Mouse (Mus musculus) left cerebral cortex, postnatal 14 days (tissue): ENCODE measurements around the gene Hnrnpd. TPM values are rescaled to one million over a fixed set of nuclear protein-coding genes. Genes with fewer than 3 reads are reported as not detected.

Experiments used
- DNase-seq, 2 experiments: peaks; one replicate each; pipeline ENCODE4 v3.0.0; 2021 to 2022; ENCODE audit warnings: low spot score in 2 of 2, mixed read lengths in 1 of 2
- intact Hi-C: fragments of 180-260 bp; cut with DNase I; formaldehyde crosslinking; loops from one replicate; pipeline ENCODE4 v1.15.1; 2025
- total RNA-seq, 2 experiments: library from RNA; stranded (reverse); gene quantifications; 2 replicates each; pipeline ENCODE4 v1.2.3; 2021

Gene Hnrnpd
- total RNA-seq, 2 experiments from 2014 or later = 189 to 204 TPM

DNA sequence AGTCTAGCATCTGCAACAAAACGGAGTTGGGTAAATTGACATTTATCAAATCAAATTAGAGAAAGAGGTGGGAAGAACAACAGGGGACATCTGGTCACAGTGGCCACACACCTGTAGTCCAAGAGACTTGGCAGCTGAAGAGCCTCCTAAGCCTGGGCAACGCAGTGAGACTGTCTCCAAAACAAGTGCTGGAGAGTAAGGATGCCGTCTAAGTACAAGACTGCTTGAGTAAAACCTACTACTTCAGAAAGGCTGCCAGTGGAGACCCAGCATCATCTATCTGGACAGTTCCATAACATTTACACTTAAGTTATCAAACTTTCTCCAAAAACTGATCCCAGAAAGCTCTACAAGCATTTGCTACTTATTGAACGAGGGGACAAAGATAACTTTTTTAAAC is 3.7 kb downstream of the Hnrnpd start:
- intact Hi-C loops = no loop called here
- DNase-seq = no peak

DNA sequence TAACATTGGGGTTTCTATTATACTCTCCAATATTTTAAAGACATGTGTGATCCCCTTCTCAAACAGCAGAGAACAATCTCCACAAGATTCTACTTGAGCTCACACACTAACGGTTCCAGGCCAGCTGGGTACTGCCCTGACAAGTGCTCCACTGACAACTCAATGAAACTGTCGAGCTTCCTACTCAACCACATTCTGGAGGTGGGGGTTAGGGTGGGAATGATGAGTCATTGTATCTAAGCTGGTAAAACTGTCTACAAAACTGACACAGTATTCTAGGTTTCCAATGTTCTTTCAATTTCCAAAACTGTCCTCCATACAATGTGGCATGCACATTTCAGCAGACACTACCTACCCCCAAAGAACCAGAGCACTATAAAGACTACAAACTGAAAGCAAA is 4.8 kb downstream of the Hnrnpd start:
- intact Hi-C loops = no loop called here
- DNase-seq = peak in 1 of 2 experiments; percentile 30

DNA sequence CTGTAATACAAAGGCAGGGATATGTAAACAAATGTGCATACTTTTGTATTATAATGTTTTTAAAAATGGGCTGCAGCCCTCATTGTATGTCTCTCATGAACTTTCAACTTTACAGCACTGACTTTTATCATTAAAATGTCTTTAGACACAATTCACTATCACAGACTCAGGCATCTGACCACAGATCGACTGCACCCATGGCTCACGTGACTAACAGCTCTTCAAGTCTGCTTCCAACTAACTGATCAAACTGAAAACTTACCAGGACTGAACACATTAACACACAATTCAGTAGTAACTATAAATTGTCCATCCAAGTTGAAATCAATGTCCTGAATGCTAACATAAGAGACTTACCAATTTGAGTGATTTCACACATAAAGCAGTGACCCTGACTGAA is 18.8 kb downstream of the Hnrnpd start:
- no peak for DNase-seq
- intact Hi-C loops = no loop called here

DNA sequence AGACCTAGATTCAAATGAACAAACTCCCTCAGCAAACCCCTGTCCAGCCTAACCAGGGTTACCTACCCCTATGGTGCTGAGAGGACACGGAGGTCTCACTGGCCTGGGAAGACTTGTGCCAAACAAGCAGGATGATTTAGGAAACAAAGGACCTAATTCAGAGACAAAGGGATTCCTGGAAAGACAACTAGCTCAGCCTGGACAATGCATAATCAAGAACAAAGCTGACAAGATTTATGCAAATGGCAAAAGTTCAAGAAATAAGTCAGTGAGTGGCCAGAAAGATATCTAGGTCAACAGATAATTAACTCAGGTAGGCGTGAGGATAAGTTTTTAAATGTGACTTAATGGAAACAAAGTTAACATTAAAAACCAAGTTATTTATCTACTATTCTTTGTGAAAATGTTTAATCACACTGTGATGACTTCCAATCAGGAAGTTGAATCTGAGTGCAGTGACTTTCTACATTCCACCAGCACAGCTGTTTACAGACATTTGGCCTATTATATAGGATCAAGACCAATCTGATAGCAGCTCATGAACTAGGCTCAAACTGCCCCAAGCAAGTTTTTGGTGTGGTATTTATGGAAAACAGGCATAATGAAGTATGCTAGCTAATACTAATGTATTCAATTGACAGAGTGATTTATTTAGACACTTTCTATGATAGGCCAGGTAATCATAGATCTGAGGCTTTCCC is 19.4 kb downstream of the Hnrnpd start:
- intact Hi-C loops = no loop called here
- DNase-seq = no peak

DNA sequence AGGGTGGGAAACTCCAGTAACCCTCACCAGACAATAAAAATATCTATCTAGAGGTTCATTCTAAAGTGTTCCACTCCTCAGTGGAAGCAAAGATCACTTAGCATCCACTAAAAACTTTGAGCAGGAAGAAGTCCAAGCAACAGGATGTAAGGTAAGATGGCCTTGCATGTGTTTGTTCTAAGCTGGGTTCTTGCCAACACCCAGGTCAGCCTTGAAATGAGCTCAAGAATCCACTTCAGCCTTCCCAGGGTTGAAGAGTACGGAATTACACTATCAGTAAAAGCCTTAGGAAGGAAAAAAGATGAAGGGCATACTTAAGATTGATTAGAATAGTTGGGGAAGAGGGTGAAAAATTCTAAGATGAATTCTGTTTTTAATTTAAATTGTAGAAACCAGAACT is 20.1 kb downstream of the Hnrnpd start:
- intact Hi-C loops = no loop called here

DNA sequence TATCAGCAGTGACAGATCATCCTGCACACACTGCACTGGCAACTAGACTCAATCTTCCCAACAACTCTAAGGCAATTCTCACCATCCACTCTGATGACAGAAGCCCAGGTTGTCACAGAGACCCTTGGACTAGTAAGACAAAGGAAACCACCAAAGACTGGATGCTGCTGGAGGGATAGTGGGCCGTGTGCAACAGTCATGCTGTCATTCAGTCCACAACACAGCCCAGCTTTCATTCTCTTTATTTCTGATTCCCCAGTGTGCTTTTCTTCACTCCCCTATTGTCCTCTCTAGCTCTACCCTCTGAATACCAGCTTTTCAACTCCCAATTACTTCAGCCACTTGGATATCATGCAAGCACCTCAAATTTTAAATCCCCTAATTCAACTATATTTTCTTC is 24.9 kb downstream of the Hnrnpd start:
- intact Hi-C loops = no loop called here
- no peak for DNase-seq

More for the DNA sequence above, 20.1 kb downstream of the Hnrnpd start:
- DNase-seq = no peak

DNA sequence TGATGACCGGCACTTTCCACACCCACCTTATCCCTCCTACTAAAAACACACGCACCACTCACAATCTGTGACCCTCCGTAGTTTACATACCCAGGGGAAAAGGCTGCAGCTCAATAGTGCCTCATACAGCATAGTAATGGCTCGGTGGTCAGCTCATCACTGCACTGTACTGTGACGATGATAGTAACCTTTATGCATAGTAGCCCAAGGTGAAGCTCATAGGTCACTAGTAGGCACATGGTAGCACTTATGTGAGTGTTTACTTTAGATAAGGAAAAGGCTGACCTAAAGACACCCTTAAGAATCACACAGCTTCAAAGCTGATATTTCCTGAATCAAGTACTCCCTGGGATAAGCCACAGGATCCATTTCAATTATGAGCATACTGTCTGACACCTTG is 26.2 kb downstream of the Hnrnpd start:
- no peak for DNase-seq
- intact Hi-C loops = no loop called here

DNA sequence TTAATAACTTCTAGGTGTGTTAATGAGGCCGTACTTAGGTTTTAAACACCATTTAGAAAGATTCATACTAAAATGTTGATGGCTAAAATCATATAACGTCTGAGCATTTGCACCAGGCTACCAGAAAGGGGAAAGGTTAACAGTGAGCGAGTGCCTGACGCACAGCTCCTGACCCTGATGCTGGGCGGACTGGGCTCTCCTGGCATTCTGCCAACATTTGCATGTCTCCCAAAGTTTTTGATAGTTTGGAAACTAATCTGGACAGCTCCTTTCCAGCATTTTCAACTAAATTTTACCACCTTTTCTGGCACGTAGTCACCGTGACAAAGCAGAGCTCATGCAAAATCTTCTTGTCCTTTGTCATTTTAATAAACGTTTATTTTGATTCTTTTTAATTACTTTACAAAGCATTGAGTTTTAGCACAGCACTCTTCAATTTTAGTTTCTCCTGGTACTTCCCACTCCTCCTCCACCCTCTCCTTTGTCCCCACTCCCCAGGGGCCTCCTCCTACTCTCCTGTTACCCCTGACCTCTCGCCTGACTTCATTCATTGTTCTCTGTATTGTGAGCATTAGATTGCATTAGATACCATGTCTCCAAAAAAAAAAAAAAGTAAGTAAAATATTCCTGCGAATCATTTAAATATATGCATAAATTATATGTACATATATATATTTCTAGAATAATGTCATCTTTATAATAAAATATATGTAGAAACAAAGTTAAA is 36.8 kb downstream of the Hnrnpd start:
- intact Hi-C loops = no loop called here
- DNase-seq = no peak

DNA sequence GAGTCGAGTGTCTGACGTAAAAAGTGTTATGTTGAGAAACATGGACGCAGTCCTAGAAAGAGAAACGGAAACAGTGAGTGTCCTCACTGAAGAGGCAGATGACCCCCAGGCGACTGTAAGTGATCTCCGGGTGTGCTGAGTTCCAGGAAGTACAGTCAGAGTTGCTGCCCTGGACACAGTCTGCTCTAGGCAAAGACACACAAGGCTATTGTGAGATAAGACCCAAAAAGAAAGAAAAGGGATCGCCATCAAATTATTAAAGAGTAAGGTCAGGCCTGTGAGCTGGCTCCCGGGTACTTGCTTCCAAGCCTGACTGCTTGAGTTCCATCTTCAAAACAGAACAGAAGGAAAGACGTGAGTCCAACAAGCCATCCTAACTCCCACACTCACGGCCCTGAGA is 37.5 kb downstream of the Hnrnpd start:
- intact Hi-C loops = no loop called here
- no peak for DNase-seq

DNA sequence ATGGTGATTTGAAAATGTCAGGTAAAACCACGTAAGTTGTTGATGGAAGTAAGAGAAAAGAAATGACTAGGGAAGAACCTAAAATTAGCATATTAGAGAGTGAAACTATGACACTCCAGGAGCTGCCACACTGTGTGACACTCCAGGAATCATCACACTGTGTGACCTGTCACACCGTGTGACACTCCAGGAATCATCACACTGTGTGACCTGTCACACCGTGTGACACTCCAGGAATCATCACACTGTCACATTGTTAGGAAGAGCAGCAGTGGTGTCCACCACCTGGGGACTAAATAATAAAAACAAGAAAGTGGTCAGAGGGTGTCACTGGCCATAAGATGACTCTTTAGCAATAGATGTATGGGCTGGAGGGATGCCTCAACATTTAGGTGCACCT is 39.3 kb downstream of the Hnrnpd start:
- DNase-seq = no peak
- intact Hi-C loops = no loop called here

DNA sequence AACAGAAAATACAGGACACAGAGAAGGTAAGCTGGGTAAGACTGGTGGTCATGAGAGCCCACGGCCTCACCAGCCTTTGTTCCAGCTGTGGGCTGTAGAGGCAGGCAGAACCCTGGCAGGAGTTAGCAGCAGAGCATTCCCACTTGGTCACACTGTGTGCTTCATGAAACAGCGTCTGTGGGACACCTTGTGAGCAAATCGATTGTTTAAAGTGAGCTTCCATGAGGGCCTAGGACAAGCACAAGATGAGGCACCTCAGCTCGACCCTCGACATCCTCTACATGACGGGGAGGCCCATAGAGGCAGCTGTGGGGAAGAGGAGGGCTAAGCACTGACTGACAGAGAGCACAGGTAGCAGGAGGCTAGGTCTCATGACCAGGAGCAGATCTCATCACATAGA is 46.8 kb downstream of the Hnrnpd start:
- DNase-seq = no peak
- intact Hi-C loops = no loop called here

DNA sequence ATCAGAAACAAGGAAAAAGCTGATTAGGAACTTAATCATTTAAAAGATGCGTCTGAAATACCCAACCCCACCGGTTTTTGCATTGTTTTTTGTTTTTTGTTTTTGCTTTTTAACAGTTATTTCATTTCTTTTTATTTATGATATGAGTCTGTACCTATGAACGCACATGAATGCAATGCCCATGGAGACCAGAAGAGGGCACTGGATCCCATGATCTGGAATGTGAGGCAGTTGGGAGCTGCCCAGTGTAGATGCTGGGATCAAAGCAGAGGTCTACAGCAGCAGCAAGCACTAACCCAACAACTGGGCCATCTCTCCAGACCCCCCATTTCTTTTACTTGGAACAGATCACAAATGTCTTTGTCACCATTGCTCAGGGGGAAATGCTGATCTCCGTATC is 50.8 kb downstream of the Hnrnpd start:
- peak in 1 of 2 experiments; percentile 37 for DNase-seq
- intact Hi-C loops = no loop called here

DNA sequence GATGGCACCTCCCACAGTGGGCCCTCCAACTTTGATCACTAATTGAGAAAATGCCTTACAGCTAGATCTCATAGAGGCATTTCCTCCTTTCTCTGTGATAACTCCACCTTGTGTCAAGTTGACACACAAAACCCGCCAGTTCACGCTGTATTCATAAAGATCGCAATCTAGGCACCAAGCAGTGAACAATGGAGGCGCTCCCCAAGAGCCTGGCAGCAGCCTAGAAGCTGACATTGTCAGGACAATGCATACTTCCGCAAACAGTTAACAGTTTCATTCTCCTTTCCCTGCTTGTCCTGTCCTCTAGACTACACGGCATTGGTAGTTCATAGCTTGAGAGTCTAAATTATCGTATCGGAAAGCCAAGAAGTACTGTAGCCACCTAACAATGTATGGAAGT is 56.7 kb downstream of the Hnrnpd start:
- intact Hi-C loops = no loop called here

DNA sequence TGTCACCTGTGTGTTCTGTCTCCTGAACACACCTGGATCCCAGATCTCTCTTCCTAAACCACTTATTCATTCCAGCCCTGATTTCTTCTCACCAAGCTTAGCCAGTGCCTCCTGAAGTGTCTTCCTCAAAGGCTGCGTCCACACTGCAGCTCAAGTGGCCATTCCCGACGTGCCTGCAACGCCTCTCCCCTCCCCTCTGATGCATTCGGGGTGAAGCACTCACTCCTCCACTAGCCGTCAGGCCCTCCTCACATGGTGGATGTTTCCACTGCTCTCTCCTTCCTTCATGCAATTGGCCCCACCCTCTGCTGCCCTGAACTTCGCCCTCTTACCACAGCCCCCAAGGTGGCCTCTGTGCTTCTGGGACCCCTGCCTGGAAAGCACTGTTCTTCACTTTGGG is 63.2 kb downstream of the Hnrnpd start:
- intact Hi-C loops = no loop called here
- no peak for DNase-seq

More for the DNA sequence above, 56.7 kb downstream of the Hnrnpd start:
- DNase-seq = no peak

DNA sequence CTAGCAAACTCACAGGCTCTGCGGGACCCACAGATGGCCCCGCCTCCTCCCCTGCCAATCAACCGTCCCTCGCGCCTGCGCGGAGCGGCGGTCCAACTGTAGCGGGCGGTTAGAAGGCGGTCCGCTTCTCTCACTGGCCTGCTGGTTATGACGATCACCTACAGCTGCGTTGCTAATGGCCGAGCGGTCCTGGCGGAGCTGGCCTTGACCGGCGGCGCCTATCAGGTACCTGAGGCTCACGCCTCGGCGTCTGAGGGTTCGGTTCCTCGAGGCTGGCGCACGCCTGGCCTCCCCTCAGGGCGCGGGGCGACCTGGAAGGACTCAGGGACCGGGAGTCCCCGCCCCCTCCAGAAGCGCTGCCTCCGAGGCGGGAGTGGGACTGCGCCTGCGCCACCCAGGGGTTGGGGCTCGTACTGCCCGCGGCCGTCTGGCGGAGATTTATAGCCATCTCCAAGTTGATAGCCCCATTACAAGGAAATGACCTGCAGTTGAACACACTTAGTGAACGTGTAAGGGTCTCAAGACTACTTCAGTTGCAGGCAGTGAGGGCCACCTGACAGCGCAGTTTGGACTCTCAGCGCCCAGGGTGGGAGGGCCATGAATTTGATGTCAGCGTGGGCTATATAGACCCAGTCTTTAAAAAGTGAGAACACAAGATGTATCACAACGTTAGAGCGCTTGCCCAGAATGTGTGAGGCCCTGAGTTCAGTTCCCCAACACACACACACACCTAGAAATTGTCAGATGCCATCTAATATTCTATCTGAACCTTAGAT is 72.4 kb downstream of the Hnrnpd start, which contains the start of gene Vamp9:
TSS of gene Vamp9 (plus strand) at position 74 of the 776 bp plus-strand sequence.
- DNase-seq = peak; percentile 95
- intact Hi-C loops = no loop called here

Other genes with a start within 250 kb of the Hnrnpd start
- gene Rasgef1b, start 249.9 kb downstream of the Hnrnpd start, total RNA-seq = 10 to 100 TPM; 66.9 to 68.5 TPM
- under 1 TPM in 1 of 2 experiments, not detected in 1; 0.68 TPM for gene Vamp9, start 72.7 kb downstream of the Hnrnpd start, total RNA-seq
- gene 4930524J08Rik, start 123 bp upstream of the Hnrnpd start, total RNA-seq = 1 to 10 TPM; 2.2 to 3.5 TPM
- gene Hnrnpdl, start 60.7 kb upstream of the Hnrnpd start, total RNA-seq = 100 to 1,000 TPM; 141 to 169 TPM
- 10 to 100 TPM; 50.0 to 52.6 TPM for gene Enoph1, start 61.0 kb upstream of the Hnrnpd start, total RNA-seq
- 10 to 100 TPM; 46.2 to 48.8 TPM for gene Tmem150c, start 180.9 kb upstream of the Hnrnpd start, total RNA-seq